Mouse (Mus musculus): ENCODE data around the gene Cul7. TPM values are rescaled to one million over a fixed set of nuclear protein-coding genes. Genes with fewer than 3 reads are reported as not detected.

Gene Cul7
- polyA plus RNA-seq (2012; rRNA removed), result 110 and 114 TPM in 2 replicates

GRCm38 (mm10) chr17:46650232-46651031 is at the start of gene Cul7:
Cul7 (plus strand) TSS chr17:46650337.

GRCm38 (mm10) chr17:46628791-46629684 is 21.1 kb upstream of the Cul7 start, which contains the start of gene Ptk7:
Ptk7 (minus strand) TSS chr17:46629504.

GRCm38 (mm10) chr17:46645561-46646321 is 4.4 kb upstream of the Cul7 start, which contains the start of the genes Klc4 and Mrpl2:
Klc4 (minus strand) TSS chr17:46646022.
Mrpl2 (plus strand) TSS chr17:46646229.

GRCm38 (mm10) chr17:46673850-46674529 is 23.9 kb downstream of the Cul7 start, which contains the start of gene Rrp36:
Rrp36 (minus strand) TSS chr17:46674352.

GRCm38 (mm10) chr17:46678416-46678815 is 28.3 kb downstream of the Cul7 start, which contains the start of gene Mea1:
Mea1 (plus strand) TSS chr17:46678793.

GRCm38 (mm10) chr17:46680760-46681373 is 30.7 kb downstream of the Cul7 start, which contains the start of gene Klhdc3:
Klhdc3 (minus strand) TSS chr17:46680914.

GRCm38 (mm10) chr17:46704887-46705835 is 55.0 kb downstream of the Cul7 start, which contains the start of gene Ppp2r5d:
Ppp2r5d (minus strand) TSS chr17:46705111.

GRCm38 (mm10) chr17:46710959-46711597 is 60.9 kb downstream of the Cul7 start, which contains the start of gene Pex6:
Pex6 (plus strand) TSS chr17:46711463.

Other genes starting within 250 kb of the Cul7 start
- 12.5 and 15.5 TPM in 2 replicates for gene Crip3, start 221.4 kb upstream of the Cul7 start, polyA plus RNA-seq (2012; rRNA removed)
- not detected in 2 replicates for gene Slc22a7, start 211.9 kb upstream of the Cul7 start, polyA plus RNA-seq (2012; rRNA removed)
- gene Ttbk1, start 162.7 kb upstream of the Cul7 start, polyA plus RNA-seq (2012; rRNA removed), result 0.33 and 0.38 TPM in 2 replicates
- 14.5 and 20.1 TPM in 2 replicates for gene Dnph1, start 153.6 kb upstream of the Cul7 start, polyA plus RNA-seq (2012; rRNA removed)
- gene Cul9, start 103.9 kb upstream of the Cul7 start, polyA plus RNA-seq (2012; rRNA removed), result 50.0 and 51.9 TPM in 2 replicates
- gene Srf, start 94.2 kb upstream of the Cul7 start, polyA plus RNA-seq (2012; rRNA removed), result 385 and 401 TPM in 2 replicates
- gene Ptk7, start 20.8 kb upstream of the Cul7 start, polyA plus RNA-seq (2012; rRNA removed), result 76.6 and 82.6 TPM in 2 replicates
- 31.2 and 40.1 TPM in 2 replicates for gene Klc4, start 4.3 kb upstream of the Cul7 start, polyA plus RNA-seq (2012; rRNA removed)
- 113 and 159 TPM in 2 replicates for gene Mrpl2, start 4.1 kb upstream of the Cul7 start, polyA plus RNA-seq (2012; rRNA removed)
- gene Rrp36, start 24.0 kb downstream of the Cul7 start, polyA plus RNA-seq (2012; rRNA removed), result 41.9 and 48.7 TPM in 2 replicates
- gene Mea1, start 28.5 kb downstream of the Cul7 start, polyA plus RNA-seq (2012; rRNA removed), result 53.1 and 64.5 TPM in 2 replicates
- 121 and 137 TPM in 2 replicates for gene Klhdc3, start 30.6 kb downstream of the Cul7 start, polyA plus RNA-seq (2012; rRNA removed)
- 58.2 and 71.4 TPM in 2 replicates for gene Ppp2r5d, start 54.8 kb downstream of the Cul7 start, polyA plus RNA-seq (2012; rRNA removed)
- gene Pex6, start 61.1 kb downstream of the Cul7 start, polyA plus RNA-seq (2012; rRNA removed), result 117 and 140 TPM in 2 replicates
- 3.6 and 8.5 TPM in 2 replicates for gene Gnmt, start 78.8 kb downstream of the Cul7 start, polyA plus RNA-seq (2012; rRNA removed)
- gene Cnpy3, start 101.9 kb downstream of the Cul7 start, polyA plus RNA-seq (2012; rRNA removed), result 54.0 and 61.7 TPM in 2 replicates
- gene Ptcra, start 113.4 kb downstream of the Cul7 start, polyA plus RNA-seq (2012; rRNA removed), result 0.10 and 0.12 TPM in 2 replicates
- 166 and 205 TPM in 2 replicates for gene 2310039H08Rik, start 122.3 kb downstream of the Cul7 start, polyA plus RNA-seq (2012; rRNA removed)
- gene Rpl7l1, start 132.3 kb downstream of the Cul7 start, polyA plus RNA-seq (2012; rRNA removed), result 15.6 and 18.1 TPM in 2 replicates
- 6.5 and 8.3 TPM in 2 replicates for gene Bicral, start 208.1 kb downstream of the Cul7 start, polyA plus RNA-seq (2012; rRNA removed)
- gene Tbcc, start 240.3 kb downstream of the Cul7 start, polyA plus RNA-seq (2012; rRNA removed), result 40.5 and 41.2 TPM in 2 replicates

All from ovary, adult 2 months (tissue).